Mouse (Mus musculus) fibroblast of lung, adult 2 months (primary cell): ENCODE data around the gene Pck1.
A peak's percentile ranks its signal among the peaks of the same experiment; 100 is the strongest.

Experiments used
- DNase-seq: peaks from one replicate; pipeline ENCODE4 v3.0.0-alpha.2; 2011; ENCODE audit warnings: low read depth

Pck1 gene

GRCm38 (mm10) chr2:173173521-173174511 lies 21.0 kb downstream of the Pck1 start:
- peak; percentile 37 for DNase-seq

DNA sequence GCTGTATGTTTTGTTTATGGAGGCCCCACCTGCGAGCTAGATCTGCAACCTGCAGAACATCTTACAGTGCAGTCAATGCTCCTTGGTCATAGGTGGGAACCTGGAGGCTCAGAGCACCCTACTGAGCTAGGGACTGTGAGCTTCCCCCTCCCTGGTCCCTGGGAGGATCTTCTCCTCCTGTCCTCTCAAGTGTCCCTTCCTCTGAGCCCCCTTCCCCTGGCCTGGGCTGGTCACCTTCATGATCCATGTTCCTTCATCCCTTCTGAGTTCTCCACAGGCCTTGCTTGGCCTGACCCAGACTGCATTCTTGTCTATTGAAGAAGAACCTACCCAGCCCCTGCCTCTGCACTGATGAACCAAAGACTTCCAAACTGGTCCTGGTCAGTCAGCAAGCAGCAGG lies 21.7 kb downstream of the Pck1 start:
- no peak for DNase-seq

DNA sequence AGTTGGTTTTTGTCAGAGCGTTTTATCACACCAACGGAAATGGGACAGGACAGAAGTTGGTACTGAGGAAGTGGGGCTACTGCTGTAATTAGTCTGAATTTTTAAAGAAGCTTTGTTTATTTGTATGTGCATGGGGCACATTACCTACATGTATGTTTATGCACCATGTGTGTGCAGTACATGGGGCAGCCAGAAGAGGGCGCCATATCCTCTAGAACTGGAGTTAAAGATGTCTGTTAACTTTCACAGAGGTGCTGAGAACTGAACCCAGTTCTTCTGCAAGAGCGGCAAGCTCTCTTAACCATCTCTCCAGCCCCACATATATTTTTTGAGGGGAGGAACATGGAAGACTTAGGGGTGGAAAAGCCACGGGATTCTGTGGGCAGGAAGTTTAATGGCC lies 22.9 kb downstream of the Pck1 start:
- DNase-seq = no peak

GRCm38 (mm10) chr2:173177481-173177880 lies 24.6 kb downstream of the Pck1 start:
- DNase-seq = no peak

DNA sequence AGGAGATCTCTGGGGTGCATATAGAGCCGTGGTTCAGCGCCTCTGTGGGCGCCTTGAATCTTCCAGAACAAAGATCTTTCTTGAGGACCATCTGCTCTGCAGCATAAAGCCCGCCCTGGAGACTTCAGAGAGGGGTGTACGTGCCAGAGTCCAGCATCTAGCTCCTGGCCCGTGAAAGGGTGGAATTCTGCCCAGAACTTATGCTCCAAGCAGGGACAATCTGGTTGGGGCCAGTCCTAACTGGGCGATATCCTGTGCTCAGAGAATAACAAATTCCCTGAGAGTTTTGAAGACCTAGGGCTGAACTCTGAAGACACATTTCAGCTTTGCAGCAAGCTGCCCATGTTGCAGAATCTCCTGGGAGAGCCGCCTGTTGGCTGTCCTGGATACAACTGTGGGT lies 25.1 kb downstream of the Pck1 start:
- DNase-seq = no peak

DNA sequence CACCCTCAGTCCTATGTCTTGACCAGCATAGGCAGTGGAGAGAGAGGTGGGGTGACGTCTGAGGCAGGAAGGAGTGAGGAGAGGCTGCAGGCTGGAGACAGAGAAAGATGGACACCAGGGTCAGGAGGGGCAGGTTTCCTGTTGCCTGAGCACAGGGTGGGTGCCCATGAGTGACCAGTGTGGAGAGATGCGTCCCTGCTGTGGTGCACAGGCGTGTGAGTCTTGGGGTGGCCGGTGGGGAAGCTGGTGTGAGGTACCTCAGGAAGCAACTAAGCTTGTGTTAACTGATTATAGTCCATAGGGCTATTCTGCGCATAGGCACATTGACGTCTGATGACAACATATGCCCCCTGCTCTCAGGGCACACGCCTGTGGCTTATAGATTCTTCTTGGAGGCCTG lies 26.2 kb downstream of the Pck1 start:
- no peak for DNase-seq

DNA sequence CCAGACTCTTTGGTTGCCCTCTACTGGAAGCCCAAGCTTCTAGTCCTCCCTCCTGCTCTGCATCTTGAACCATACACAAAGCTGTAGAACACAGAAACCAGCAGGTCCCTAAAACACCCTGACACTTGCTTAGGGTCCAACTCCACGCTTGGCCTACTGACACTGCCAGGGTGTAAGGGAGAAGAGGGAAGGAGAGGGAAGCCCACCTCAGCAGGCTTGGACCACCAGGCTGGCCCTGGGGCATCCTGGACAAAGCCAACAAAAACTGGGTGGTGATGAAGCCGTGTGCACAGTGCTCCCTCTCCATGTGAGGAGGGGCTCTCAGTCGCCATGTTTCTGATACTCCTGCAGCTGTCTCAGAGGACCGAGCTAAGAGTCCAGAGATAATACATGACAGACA lies 27.2 kb downstream of the Pck1 start:
- no peak for DNase-seq

- DNase-seq = no peak
Observed at GRCm38 (mm10) chr2:173180721-173181388, 28.0 kb downstream of the Pck1 start.

DNA sequence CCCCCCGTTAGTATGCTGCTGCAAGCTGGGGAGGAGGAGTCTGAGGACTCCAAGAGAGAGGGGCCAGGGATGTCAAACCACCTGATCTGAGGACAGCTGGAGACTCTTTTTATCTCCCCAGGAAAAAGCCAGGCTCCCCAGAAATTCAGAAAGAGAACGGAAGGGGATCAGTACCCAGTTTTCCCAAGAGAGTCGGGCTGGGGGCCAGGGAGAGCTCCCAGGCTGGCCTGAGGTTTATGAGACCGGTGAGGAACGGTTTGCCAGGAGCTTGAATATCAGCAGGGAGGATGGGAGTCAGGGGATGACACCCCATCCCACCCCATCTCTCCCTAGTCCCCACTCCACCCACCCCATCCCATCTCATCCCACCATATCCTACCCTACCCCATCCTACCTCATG lies 28.6 kb downstream of the Pck1 start:
- no peak for DNase-seq

DNA sequence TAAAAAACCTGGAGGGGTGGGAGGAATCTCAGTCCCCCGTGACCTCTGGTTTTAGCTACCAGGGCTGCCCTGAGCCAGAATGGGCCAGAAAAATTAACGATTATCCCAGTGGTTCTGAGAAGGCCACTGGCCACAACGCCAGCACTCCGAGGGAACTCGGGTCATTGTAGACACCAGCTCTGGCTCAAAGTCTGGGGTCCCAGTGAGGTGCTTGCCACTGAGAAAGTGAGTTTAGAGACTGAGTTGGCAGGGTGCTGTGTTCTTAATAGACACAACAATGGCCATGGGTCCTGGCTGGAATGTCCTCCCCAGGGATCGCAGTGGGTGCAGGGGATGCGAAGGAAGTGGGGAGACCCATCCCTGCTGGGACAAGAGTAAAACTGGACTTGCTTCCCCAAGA lies 29.1 kb downstream of the Pck1 start:
- no peak for DNase-seq

DNA sequence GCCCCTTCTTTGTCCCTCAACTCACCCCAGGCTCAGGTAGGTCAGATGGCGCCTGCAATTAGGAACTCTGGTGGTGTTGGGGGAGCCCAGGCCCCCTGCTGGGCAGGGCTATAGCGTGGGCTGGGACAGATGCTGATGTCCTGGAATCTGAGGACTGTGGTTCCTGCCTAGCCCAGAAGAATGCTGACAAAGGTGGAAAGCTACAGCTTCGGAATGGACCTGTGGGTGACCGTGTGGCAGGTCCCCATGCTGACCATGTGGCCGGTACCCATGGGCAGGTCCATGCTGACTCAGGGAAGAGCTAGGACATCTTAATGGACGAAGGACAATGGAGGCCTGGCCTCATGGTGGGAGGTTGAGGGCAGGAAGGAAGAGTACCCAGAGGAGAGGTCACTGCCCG lies 29.9 kb downstream of the Pck1 start:
- DNase-seq = no peak

DNA sequence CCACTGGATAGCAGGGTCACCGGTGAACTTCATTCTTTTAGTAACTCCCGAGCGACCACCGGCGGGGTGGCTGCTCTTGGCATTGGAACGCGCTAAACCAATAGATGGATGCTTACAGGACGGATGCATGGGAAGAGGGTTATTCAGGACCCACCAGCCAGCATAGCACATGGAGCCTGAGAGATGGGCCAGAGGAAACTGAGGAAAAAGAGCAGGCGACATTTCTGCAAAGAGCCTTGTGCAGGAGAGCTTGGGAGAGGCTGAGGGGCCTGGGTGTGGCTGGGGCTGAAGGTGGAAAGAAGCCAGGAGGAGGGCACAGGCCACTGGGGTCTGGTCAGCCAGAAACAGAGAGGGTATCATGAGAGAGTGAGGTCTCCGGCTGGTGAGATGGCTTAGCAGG lies 30.5 kb downstream of the Pck1 start:
- no peak for DNase-seq

DNA sequence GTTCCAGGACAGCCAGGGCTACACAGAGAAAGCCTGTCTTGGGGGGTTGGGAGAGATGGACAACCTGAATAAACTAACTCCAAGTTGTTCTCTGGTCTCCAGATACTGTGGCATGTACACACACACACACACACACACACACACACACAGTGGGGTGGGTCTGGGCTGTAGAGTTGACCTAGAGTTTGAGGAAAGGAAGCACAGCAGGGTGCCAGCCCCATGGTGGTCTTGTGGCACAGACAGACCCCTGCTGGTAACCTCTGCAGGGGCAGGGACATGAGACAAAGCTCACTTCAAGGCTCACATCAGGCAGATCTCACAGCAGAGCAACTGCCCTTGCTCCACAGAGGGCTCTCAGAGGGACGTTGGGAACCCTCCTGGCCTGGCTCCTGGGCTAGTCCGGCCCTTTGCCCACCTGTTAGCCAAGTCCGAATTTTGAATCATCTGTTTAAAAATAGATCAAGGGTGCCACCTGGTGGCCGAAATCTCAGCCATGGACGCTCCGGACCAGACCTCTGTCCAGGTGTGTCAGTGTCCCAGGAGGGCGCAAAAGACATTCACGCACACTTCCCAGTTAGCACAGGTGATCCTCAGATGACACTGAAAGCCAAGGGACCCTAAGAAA lies 31.1 kb downstream of the Pck1 start:
- DNase-seq = no peak

DNA sequence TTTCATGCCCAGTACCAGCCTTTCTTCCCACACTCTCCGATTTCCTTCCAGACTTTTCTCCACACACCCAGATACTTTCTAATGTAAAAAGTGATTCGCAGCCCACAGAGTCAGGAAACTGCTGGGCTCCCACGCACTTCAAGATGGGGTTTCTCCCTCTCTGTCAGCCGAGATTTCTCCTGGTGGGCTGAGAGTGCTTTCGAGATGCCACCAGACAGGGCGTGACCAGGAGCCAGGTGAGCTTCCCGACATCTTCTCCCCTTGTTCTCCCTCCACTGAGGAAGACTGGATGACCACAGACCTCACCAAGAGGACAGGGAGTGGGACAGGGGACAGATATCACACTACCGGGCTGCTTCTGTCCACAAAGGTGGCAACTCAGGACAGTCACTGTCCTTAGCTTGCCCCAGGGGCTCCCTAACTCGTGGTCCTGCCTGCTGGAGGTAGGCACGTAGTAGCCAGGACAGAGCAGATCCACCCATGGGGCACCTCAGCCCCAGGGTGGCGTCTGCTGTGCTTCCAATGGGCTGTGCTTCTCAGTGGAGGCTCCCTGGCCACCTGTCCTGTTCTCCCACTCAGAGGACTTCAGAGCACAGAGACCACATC lies 31.7 kb downstream of the Pck1 start:
- DNase-seq = no peak

DNA sequence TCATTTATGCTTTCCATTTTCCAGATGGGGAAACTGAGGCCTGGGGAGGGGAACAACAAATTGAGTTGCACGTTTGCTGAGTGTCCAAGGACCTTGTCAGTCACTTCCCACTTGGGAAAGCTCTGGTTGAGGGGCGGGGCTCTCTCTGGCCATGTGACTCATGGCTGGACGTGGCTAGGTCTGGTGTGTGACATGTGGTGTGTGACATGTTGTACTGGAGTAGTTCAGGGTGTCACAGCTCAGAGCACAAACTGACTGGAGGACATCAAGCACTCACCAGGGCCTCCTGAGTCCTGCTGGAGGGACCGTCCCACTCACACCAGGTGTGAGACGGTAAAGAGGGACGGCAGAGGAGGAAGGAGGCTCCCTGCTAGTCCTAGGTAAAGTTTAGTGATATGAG lies 32.4 kb downstream of the Pck1 start:
- no peak for DNase-seq

DNA sequence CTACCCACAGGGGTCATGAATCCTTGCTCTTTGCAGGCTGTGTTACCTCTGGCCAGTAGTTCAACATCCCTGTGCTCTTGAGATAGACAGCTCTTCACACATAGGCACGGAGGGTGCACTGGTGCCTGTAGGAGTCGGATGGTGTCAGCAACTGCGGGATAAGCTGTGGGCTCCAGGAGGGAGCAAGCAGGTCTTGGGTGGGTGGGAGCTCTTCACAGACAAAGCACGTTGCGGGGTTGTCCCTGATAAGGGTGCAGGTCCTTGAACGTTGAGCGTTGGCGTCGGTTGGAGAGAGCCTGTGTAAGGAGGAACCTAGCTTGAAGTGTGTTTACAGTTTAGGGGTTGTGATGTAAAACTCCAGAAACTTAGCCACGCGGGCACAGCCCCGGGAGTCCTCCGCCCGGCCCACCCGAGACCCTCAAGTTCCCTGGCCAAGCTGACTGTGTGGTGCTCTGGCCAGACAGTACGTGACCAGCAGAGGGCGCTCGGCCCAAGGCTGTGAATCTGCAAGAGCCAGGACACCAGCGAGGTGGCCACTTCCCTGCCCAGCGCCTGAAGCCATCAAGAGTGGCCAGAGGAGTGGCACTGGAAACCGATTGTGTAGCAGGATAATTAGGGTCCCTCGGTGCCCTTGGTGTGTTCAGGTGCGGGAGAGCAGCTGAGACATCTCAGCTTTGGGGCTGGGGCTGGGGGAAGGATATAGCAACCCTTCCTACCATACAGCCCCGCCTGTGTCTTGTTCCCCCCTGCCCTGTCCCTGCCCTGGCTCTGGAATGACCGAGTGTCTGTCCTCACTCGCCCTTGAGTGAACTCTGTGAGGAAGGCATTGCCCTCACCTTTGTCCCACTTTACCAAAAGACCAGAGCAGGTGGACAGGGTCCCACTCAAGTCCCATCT lies 33.4 kb downstream of the Pck1 start:
- DNase-seq = no peak

DNA sequence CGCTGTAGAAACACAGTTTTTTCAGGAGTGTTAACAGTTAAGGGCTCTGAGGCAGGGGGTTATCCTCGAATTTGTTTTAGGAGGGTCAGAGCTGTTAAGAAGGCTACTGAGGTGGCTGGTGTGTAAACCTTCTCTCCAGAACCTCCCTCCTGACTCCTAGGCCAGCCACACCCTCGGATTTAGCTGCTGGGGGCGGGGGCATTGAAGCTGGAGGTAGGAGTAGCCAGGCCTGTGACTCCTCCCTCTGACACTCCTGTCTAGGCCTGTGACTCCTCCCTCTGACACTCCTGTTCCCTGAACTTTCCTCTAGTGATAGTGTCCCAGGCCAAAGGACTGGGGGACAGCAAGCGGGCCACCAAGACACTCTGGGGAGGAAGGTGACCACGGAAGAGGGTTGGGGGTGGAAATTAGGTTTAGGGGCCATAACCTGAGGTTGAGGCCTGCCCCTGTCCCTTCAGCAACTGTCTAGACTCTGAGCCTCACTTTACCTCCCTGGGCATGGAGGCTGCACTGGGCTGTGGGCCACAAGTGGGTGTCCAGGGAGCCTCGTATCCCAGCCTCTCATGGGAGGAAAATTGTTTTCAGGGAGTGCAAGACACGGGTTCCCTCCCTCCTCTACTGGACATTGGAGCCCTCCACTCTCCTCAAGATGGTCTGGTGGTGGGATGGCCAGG lies 34.5 kb downstream of the Pck1 start:
- DNase-seq = no peak

DNA sequence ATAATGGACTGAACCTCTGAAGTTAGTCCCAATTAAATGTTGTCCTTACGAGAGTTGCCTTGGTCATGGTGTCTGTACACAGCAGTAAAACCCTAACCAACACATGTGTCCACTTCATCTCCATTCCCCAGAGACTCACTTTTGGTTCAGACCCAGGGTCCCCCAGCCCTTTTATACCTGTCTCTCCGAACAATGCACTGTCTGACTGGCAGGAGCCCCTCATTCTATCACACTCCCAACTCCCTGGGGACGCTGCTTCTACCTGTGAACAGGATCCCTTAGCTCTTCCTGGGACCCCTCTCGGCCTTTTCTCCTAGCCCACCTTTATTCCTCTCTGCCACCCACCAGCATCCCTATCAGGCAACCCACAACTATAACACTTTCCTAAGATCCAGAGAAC lies 41.9 kb downstream of the Pck1 start:
- DNase-seq = no peak

GRCm38 (mm10) chr2:173202924-173203689 lies 50.3 kb downstream of the Pck1 start:
- no peak for DNase-seq

DNA sequence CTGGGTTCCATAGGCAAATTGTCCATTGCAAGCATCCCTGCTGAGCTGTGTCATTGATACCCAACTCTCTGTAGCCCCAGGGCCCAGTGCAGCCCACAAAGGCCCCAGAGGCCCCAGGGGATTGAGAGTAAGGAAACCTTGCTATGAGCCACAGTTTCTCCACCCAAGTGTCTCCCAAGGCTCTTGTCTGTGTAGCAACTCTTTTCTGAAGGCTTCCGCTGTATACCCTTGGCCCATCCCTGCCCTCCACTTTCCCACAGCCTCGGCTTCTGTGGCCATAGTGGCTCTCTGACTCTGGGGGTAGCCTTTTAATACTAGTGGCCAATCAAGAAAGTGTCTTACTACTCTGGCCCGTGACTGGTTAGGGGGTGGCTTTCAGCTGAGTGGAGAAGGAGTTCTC lies 50.9 kb downstream of the Pck1 start:
- DNase-seq = no peak
